Mouse (Mus musculus): Measurements from ENCODE around the gene Mpig6b.

DNA sequence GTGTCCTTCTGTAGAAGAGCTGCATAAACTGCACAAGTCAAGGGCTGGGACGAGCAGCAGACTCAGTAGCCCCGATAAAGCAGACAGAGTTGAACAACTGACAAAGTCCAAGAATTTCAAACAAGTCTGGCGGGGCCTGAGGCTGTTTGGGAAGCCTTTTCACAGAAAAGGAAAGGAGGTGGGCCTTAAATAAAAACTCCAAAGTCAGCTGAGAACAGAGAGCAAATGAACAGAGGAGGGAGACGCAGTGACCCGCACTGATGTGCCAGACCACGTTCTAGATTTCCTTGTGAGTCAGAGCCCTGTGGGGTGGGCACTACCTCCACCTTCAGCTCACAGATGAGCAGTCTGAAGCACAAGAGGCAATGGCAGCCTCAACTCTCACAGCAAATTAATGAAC is 31.1 kb downstream of the Mpig6b start:
- TF ChIP-seq POLR2A (IDR thresholded peaks at IDR 0.05; ENCODE audit: low read depth, low read length): no peak
- no peak for TF ChIP-seq CTCF (IDR thresholded peaks at IDR 0.05; ENCODE audit: extremely low read depth, insufficient read length, insufficient replicate concordance, low read depth, low read length)

All from small intestine, adult 2 months (tissue).